Mouse (Mus musculus) heart, postnatal 0 days (tissue): ENCODE measurements around the gene Nhlrc4. TPM values are rescaled to one million over a fixed set of nuclear protein-coding genes. Genes with fewer than 3 reads are reported as not detected.

Source experiments
- ATAC-seq: fragments of 200-750 bp; cut with Nextera tagmentation; 2 replicates; pipeline ENCODE4 v1.8.0; 2017; ENCODE audit warnings: low read depth, moderate number of reproducible peaks, moderate library complexity; ENCODE audit not compliant: insufficient read depth
- DNase-seq: peaks from one replicate; pipeline ENCODE4 v3.0.0-alpha.2; 2016; ENCODE audit warnings: low spot score
- H3K27ac ChIP-seq: fragments of 300-500 bp; sonication (generic); 2 replicates; pipeline ENCODE4 v1.5.1; 2014; ENCODE audit warnings: low read depth, mild to moderate bottlenecking
- H3K27me3 ChIP-seq: fragments of 300-500 bp; sonication (generic); 2 replicates; pipeline ENCODE4 v1.6.1; 2014; ENCODE audit warnings: low read length, mixed read lengths; ENCODE audit not compliant: control insufficient read depth, insufficient read depth
- H3K36me3 ChIP-seq: fragments of 300-500 bp; sonication (generic); replicated peaks from 2 replicates; pipeline ENCODE4 v1.6.1; 2014; ENCODE audit warnings: low read length, mixed read lengths; ENCODE audit not compliant: control insufficient read depth, insufficient read depth
- H3K4me1 ChIP-seq: fragments of 300-500 bp; sonication (generic); 2 replicates; pipeline ENCODE4 v1.6.1; 2014; ENCODE audit warnings: antibody characterized with exemption; ENCODE audit not compliant: control insufficient read depth, insufficient read depth
- H3K4me2 ChIP-seq: fragments of 300-500 bp; sonication (generic); 2 replicates; pipeline ENCODE4 v1.6.1; 2014; ENCODE audit warnings: low read depth, mild to moderate bottlenecking, low read length, moderate library complexity
- H3K4me3 ChIP-seq: fragments of 300-500 bp; sonication (generic); 2 replicates; pipeline ENCODE4 v1.5.1; 2014; ENCODE audit warnings: low read depth, low read length
- H3K9ac ChIP-seq: fragments of 300-500 bp; sonication (generic); replicated peaks from 2 replicates; pipeline ENCODE4 v1.6.1; 2014; ENCODE audit warnings: low read depth, low read length, mixed read lengths
- H3K9me3 ChIP-seq: fragments of 300-500 bp; sonication (generic); replicated peaks from 2 replicates; pipeline ENCODE4 v1.6.1; 2016; ENCODE audit warnings: low read length; ENCODE audit not compliant: control insufficient read depth
- CTCF ChIP-seq: IDR thresholded peaks from 2 replicates; pipeline ENCODE4 v1.5.1; 2016; ENCODE audit warnings: antibody characterized with exemption, control low read depth, low read depth
- EP300 ChIP-seq: IDR thresholded peaks from 2 replicates; pipeline ENCODE4 v1.6.1; 2016; ENCODE audit warnings: antibody characterized with exemption, low read depth
- WGBS: fragments of 180-500 bp; shearing (Covaris S2); extraction: QIAGEN DNeasy Blood & Tissue Kit; methylation state at CpG from one replicate; pipeline ENCODE4 v1.1.7; 2014; 5-methylcytosine and 5-hydroxymethylcytosine counted together
- polyA plus RNA-seq: library from polyadenylated mRNA; unstranded; fragments of >200 nt; fragmentation: Nextera tagmentation; extraction: Ambion mirVana; gene quantifications from 2 replicates; pipeline ENCODE4 v1.2.1, GENCODE M21; 2015
- total RNA-seq: library from RNA; depleted of rRNA; stranded (reverse); fragments of >200 nt; gene quantifications from 2 replicates; pipeline ENCODE4 v1.2.3, GENCODE M21; 2014; ENCODE audit warnings: low replicate concordance

Nhlrc4 gene
- total and polyA plus RNA-seq, 2 experiments from 2014 or later: not detected

- WGBS: 4% methylated on average over 53 of the region's 54 CpGs
- DNase-seq (peak; percentile 43), ATAC-seq (peak; percentile 77)
- H3K27ac ChIP-seq: peak overlapping the region; percentile 96
- peaks cover 8% of the 10 kb centered on the region; the same call in 1 of the 2 replicates for H3K4me1 ChIP-seq
- no peaks in the 10 kb centered on the region for H3K27me3 ChIP-seq
- TF ChIP-seq EP300: no peak
- no peak for TF ChIP-seq CTCF
- peak overlapping the region; percentile 99 for H3K4me3 ChIP-seq
- no peaks in the 10 kb centered on the region for H3K9me3 ChIP-seq
- peaks cover 15% of the 10 kb centered on the region for H3K36me3 ChIP-seq
- H3K4me2 ChIP-seq: peak overlapping the region; percentile 91
- H3K9ac ChIP-seq: peak overlapping the region; percentile 98
Observed at GRCm38 (mm10) chr17:25941511-25942241, 3.1 kb downstream of the Nhlrc4 start.

DNA sequence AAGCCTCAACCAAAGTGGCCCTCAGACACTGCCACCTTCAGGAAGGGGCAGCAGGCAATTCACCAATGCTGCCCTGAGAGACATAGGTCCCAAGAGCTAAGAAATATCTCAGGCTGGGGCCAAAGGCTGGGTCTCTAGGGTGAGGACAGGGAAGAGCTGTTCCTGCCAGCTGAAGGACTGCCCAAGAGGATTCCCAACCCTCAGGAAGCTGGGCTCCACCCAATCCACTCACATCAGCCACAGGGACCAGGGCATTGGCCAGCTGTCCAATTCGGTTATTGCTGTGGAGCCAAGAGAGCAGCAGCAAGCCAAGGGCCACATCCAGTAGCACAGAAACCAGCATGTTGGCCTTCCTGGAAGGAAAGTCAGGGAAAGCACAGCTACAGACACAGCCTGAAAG, 10.2 kb downstream of the Nhlrc4 start:
- Histone ChIP-seq H3K4me2 (no peak overlapping the region), H3K9ac (no peak overlapping the region), H3K36me3 (peaks cover 83% of the 10 kb centered on the region), H3K27me3 (no peaks in the 10 kb centered on the region), H3K4me1 (no peaks in the 10 kb centered on the region), H3K27ac (no peak overlapping the region), H3K4me3 (no peak overlapping the region), H3K9me3 (no peaks in the 10 kb centered on the region)
- TF ChIP-seq CTCF (no peak), EP300 (no peak)
- DNase-seq (no peak), ATAC-seq (no peak)
- WGBS: 69% methylated on average over 1 of the region's 1 CpGs

GRCm38 (mm10) chr17:25925348-25925747, 19.4 kb downstream of the Nhlrc4 start:
- no peak overlapping the region for H3K27ac ChIP-seq
- DNase-seq (no peak), ATAC-seq (no peak)
- WGBS: 61% methylated on average over 2 of the region's 2 CpGs
- no peak overlapping the region for H3K9ac ChIP-seq
- H3K27me3 ChIP-seq: no peaks in the 10 kb centered on the region
- H3K36me3 ChIP-seq: peaks cover 42% of the 10 kb centered on the region
- H3K4me3 ChIP-seq: no peak overlapping the region
- TF ChIP-seq CTCF: no peak
- no peak for TF ChIP-seq EP300
- H3K4me1 ChIP-seq: no peaks in the 10 kb centered on the region
- H3K9me3 ChIP-seq: no peaks in the 10 kb centered on the region
- H3K4me2 ChIP-seq: no peak overlapping the region

GRCm38 (mm10) chr17:25922120-25922519, 22.6 kb downstream of the Nhlrc4 start:
- ATAC-seq (no peak), DNase-seq (no peak)
- Histone ChIP-seq H3K27me3 (no peaks in the 10 kb centered on the region), H3K9me3 (no peaks in the 10 kb centered on the region), H3K4me1 (peaks cover 11% of the 10 kb centered on the region), H3K27ac (no peak overlapping the region), H3K4me3 (no peak overlapping the region), H3K36me3 (peaks cover 16% of the 10 kb centered on the region), H3K9ac (no peak overlapping the region), H3K4me2 (no peak overlapping the region)
- WGBS: 45% methylated on average over 5 of the region's 5 CpGs
- TF ChIP-seq CTCF: no peak
- TF ChIP-seq EP300: no peak

DNA sequence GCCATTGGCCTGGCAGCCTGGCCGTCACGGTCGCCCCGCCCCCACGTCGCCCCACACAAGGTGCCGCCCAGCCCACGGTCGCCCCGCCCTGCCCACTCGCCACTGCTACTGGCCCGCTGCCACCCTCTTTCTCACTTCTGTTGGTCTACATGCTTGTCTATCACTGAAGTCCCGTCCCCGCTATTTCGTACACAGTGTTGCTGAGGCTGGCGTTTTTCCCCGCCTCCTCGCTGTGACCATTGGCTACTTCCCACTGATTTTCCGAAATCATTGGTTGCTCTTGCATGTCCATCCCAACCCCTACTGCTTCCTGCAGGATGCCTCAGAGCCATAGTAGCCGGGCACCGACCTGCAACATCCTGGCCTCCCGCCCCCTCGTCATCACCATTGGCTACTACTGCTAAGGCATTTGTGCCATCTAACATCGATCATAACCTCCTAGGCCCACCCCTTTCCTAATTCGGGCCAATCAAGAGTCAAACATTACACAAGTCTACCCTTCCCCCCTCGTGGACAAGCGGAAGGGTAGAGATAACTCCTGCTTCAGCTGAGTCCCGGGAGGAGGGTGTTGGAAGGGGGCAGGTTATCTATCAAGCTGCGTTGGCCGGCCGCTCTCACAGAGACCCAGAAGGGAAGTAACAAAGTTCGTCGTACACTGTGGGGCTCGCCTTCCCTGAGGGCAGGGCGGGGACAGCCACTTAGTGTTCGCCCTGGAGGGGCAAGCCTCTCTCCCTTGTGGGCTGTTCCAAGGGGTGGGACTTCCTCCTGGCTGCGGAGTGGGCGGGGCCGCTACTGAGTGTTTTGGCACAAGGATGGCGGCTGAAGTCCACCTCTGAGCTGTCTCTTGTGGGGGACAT, 24.7 kb downstream of the Nhlrc4 start:
- TF ChIP-seq EP300: peak; percentile 29
- TF ChIP-seq CTCF: no peak; the same call in 1 of the 2 replicates
- peak overlapping the region; percentile 93 for H3K27ac ChIP-seq
- peak overlapping the region; percentile 93 for H3K9ac ChIP-seq
- peak overlapping the region; percentile 85 for H3K4me2 ChIP-seq
- WGBS: under 1% methylated on average over 32 of the region's 40 CpGs
- H3K4me1 ChIP-seq: peaks cover 11% of the 10 kb centered on the region
- ATAC-seq: peak; percentile 96
- peak; percentile 100 for DNase-seq
- no peaks in the 10 kb centered on the region for H3K36me3 ChIP-seq
- peak overlapping the region; percentile 98 for H3K4me3 ChIP-seq
- H3K27me3 ChIP-seq: no peaks in the 10 kb centered on the region
- H3K9me3 ChIP-seq: no peaks in the 10 kb centered on the region
